Mouse (Mus musculus) stomach, embryonic 14.5 days (tissue): ENCODE data around the gene Fstl1. TPM values are rescaled to one million over a fixed set of nuclear protein-coding genes. Genes with fewer than 3 reads are reported as not detected.

ENCODE experiments used
- ATAC-seq: fragments of 200-750 bp; cut with Nextera tagmentation; 2 replicates; pipeline ENCODE4 v1.8.0; 2017; ENCODE audit warnings: low read depth, moderate TSS enrichment; ENCODE audit not compliant: insufficient number of reproducible peaks, insufficient read depth, low FRiP score
- H3K27ac ChIP-seq: fragments of 300-500 bp; sonication (generic); 2 replicates; pipeline ENCODE4 v1.5.1; 2014; ENCODE audit warnings: mild to moderate bottlenecking, low read length, moderate library complexity, mixed read lengths
- H3K27me3 ChIP-seq: fragments of 300-500 bp; sonication (generic); 2 replicates; pipeline ENCODE4 v1.6.1; 2014; ENCODE audit warnings: low read length, control low read depth, mixed read lengths; ENCODE audit not compliant: control insufficient read depth, insufficient read depth
- H3K36me3 ChIP-seq: fragments of 300-500 bp; sonication (generic); 2 replicates; pipeline ENCODE4 v1.6.1; 2014; ENCODE audit warnings: mild to moderate bottlenecking, control low read depth, low read length, moderate library complexity, mixed read lengths; ENCODE audit not compliant: control insufficient read depth, insufficient read depth
- H3K4me1 ChIP-seq: fragments of 300-500 bp; sonication (generic); 2 replicates; pipeline ENCODE4 v1.6.1; 2014; ENCODE audit warnings: low read length, control low read depth, mixed read lengths; ENCODE audit not compliant: control insufficient read depth, insufficient read depth
- H3K4me2 ChIP-seq: fragments of 300-500 bp; sonication (generic); replicated peaks from 2 replicates; pipeline ENCODE4 v1.6.1; 2014; ENCODE audit warnings: low read depth, low read length, control low read depth
- H3K4me3 ChIP-seq: fragments of 300-500 bp; sonication (generic); 2 replicates; pipeline ENCODE4 v1.5.1; 2014; ENCODE audit warnings: low read depth, low read length, control low read depth
- H3K9ac ChIP-seq: fragments of 300-500 bp; sonication (generic); replicated peaks from 2 replicates; pipeline ENCODE4 v1.6.1; 2014; ENCODE audit warnings: low read depth, mild to moderate bottlenecking, control low read depth, low read length, moderate library complexity, mixed read lengths
- H3K9me3 ChIP-seq: fragments of 300-500 bp; sonication (generic); 2 replicates; pipeline ENCODE4 v1.6.1; 2016; ENCODE audit warnings: low read depth, low read length, control low read depth; ENCODE audit not compliant: control insufficient read depth
- WGBS: fragments of 180-500 bp; shearing (Covaris S2); extraction: QIAGEN DNeasy Blood & Tissue Kit; methylation state at CpG from one replicate; pipeline ENCODE4 v1.1.7; 2014; 5-methylcytosine and 5-hydroxymethylcytosine counted together
- polyA plus RNA-seq: library from polyadenylated mRNA; unstranded; fragments of >200 nt; fragmentation: Nextera tagmentation; extraction: Ambion mirVana; gene quantifications from 2 replicates; pipeline ENCODE4 v1.2.1, GENCODE M21; 2014

The Fstl1 gene
- polyA plus RNA-seq, 1 experiment from 2014 or later: 519 TPM

- no peak overlapping the region for H3K4me3 ChIP-seq
- H3K36me3 ChIP-seq: peaks cover 24% of the 10 kb centered on the region
- H3K9ac ChIP-seq: no peak overlapping the region
- 86% methylated on average over 4 of the region's 4 CpGs for WGBS
- ATAC-seq: no peak
- H3K9me3 ChIP-seq: no peaks in the 10 kb centered on the region
- H3K27me3 ChIP-seq: no peaks in the 10 kb centered on the region
- H3K27ac ChIP-seq: no peak overlapping the region
- H3K4me1 ChIP-seq: peaks cover 15% of the 10 kb centered on the region; the same call in 1 of the 2 replicates
- no peak overlapping the region for H3K4me2 ChIP-seq
Measured at GRCm38 (mm10) chr16:37874501-37875235, 98.0 kb downstream of the Fstl1 start.

- no peak overlapping the region for H3K4me3 ChIP-seq
- 91% methylated on average over 3 of the region's 3 CpGs for whole genome bisulfite sequencing
- H3K4me2 ChIP-seq: no peak overlapping the region
- no peaks in the 10 kb centered on the region for H3K9me3 ChIP-seq
- no peaks in the 10 kb centered on the region for H3K4me1 ChIP-seq
- ATAC-seq: no peak
- H3K36me3 ChIP-seq: peaks cover 40% of the 10 kb centered on the region
- no peaks in the 10 kb centered on the region for H3K27me3 ChIP-seq
- H3K9ac ChIP-seq: no peak overlapping the region
- H3K27ac ChIP-seq: no peak overlapping the region
Measured at GRCm38 (mm10) chr16:37877406-37877805, 100.7 kb downstream of the Fstl1 start.

GRCm38 (mm10) chr16:37878951-37879505 lies 102.4 kb downstream of the Fstl1 start:
- Histone ChIP-seq H3K4me2 (no peak overlapping the region), H3K4me1 (no peaks in the 10 kb centered on the region), H3K9ac (no peak overlapping the region), H3K4me3 (no peak overlapping the region), H3K36me3 (peaks cover 47% of the 10 kb centered on the region), H3K9me3 (no peaks in the 10 kb centered on the region), H3K27ac (no peak overlapping the region), H3K27me3 (no peaks in the 10 kb centered on the region)
- WGBS: 88% methylated on average over 7 of the region's 7 CpGs
- ATAC-seq: no peak

- WGBS: 94% methylated on average over 4 of the region's 4 CpGs
- Histone ChIP-seq H3K4me2 (no peak overlapping the region), H3K36me3 (peaks cover 47% of the 10 kb centered on the region), H3K27me3 (no peaks in the 10 kb centered on the region), H3K4me1 (no peaks in the 10 kb centered on the region), H3K4me3 (no peak overlapping the region), H3K27ac (no peak overlapping the region), H3K9ac (no peak overlapping the region), H3K9me3 (no peaks in the 10 kb centered on the region)
- no peak for ATAC-seq
Measured at GRCm38 (mm10) chr16:37879750-37880419, 103.2 kb downstream of the Fstl1 start.

GRCm38 (mm10) chr16:37881168-37881567 lies 104.5 kb downstream of the Fstl1 start:
- Histone ChIP-seq H3K9me3 (no peaks in the 10 kb centered on the region), H3K9ac (no peak overlapping the region), H3K4me3 (no peak overlapping the region), H3K27me3 (no peaks in the 10 kb centered on the region), H3K36me3 (peaks cover 47% of the 10 kb centered on the region), H3K4me1 (no peaks in the 10 kb centered on the region), H3K27ac (no peak overlapping the region), H3K4me2 (no peak overlapping the region)
- WGBS: 68% methylated on average over 2 of the region's 2 CpGs
- ATAC-seq: no peak

Other genes with a start within 250 kb of the Fstl1 start
- gene Gtf2e1, start 237.1 kb upstream of the Fstl1 start, polyA plus RNA-seq: 25.0 and 26.3 TPM in 2 replicates
- gene Rabl3, start 237.0 kb upstream of the Fstl1 start, polyA plus RNA-seq: 25.8 and 28.5 TPM in 2 replicates
- not detected in 2 replicates for gene Hgd, start 196.7 kb upstream of the Fstl1 start, polyA plus RNA-seq
- 62.5 and 69.3 TPM in 2 replicates for gene Ndufb4, start 122.4 kb upstream of the Fstl1 start, polyA plus RNA-seq
- gene Gm36028, start 84.3 kb downstream of the Fstl1 start, polyA plus RNA-seq: not detected in 2 replicates
- 61.2 and 64.2 TPM in 2 replicates for gene Lrrc58, start 91.5 kb downstream of the Fstl1 start, polyA plus RNA-seq
- gene Gpr156, start 139.6 kb downstream of the Fstl1 start, polyA plus RNA-seq: 0.21 and 0.39 TPM in 2 replicates